Mouse (Mus musculus): ENCODE measurements around the gene Evl. TPM values are rescaled to one million over a fixed set of nuclear protein-coding genes. Genes with fewer than 3 reads are reported as not detected.
"Not testable (repeated sequence)": the region's sequence is repeated elsewhere in the genome, so short reads cannot be mapped to it uniquely, and the experiment has no call there.

The Evl gene
- total RNA-seq, 2 experiments from 2014 or later: 140 to 145 TPM

- DNase-seq: no peak
Observed at GRCm38 (mm10) chr12:108699576-108699975, 145.1 kb downstream of the Evl start.

GRCm38 (mm10) chr12:108700037-108700436, 145.5 kb downstream of the Evl start:
- no peak for DNase-seq

GRCm38 (mm10) chr12:108701221-108701620, 146.7 kb downstream of the Evl start:
- DNase-seq: no peak

- no peak for DNase-seq
Observed at GRCm38 (mm10) chr12:108702185-108702584, 147.7 kb downstream of the Evl start, which contains the start of gene Degs2. Degs2 (minus strand) TSS chr12:108702315.

- no peak for DNase-seq
Observed at GRCm38 (mm10) chr12:108705486-108705885, 151.0 kb downstream of the Evl start.

GRCm38 (mm10) chr12:108706129-108706528, 151.6 kb downstream of the Evl start:
- DNase-seq: no peak

- DNase-seq: no peak
Observed at GRCm38 (mm10) chr12:108709386-108709785, 154.9 kb downstream of the Evl start.

- DNase-seq: no peak
Observed at GRCm38 (mm10) chr12:108709964-108710765, 155.6 kb downstream of the Evl start.

GRCm38 (mm10) chr12:108710861-108711615, 156.5 kb downstream of the Evl start:
- DNase-seq: no peak

- no peak for DNase-seq
Observed at GRCm38 (mm10) chr12:108712481-108712880, 158.0 kb downstream of the Evl start.

- DNase-seq: not testable (repeated sequence)
Observed at GRCm38 (mm10) chr12:108713972-108714371, 159.5 kb downstream of the Evl start.

GRCm38 (mm10) chr12:108715854-108716253, 161.3 kb downstream of the Evl start:
- DNase-seq: no peak

GRCm38 (mm10) chr12:108718485-108718884, 164.0 kb downstream of the Evl start:
- DNase-seq: no peak

GRCm38 (mm10) chr12:108722464-108722863, 167.9 kb downstream of the Evl start:
- DNase-seq: no peak

- no peak for DNase-seq
Observed at GRCm38 (mm10) chr12:108723841-108724240, 169.3 kb downstream of the Evl start.

GRCm38 (mm10) chr12:108734386-108734785, 179.9 kb downstream of the Evl start:
- DNase-seq: no peak

GRCm38 (mm10) chr12:108737838-108738237, 183.3 kb downstream of the Evl start:
- DNase-seq: no peak

Small RNA genes within 50 kb of the gene (microRNA-seq; reads per million reads assigned to microRNA genes)
- gene Gm23872 (0 reads per million in 2 experiments), gene Mir342 (3,124 to 3,986 reads per million in 2 experiments)

Other genes starting within 250 kb of the Evl start
- 1 to 10 TPM; 2.5 to 2.8 TPM for gene Hhipl1, start 248.4 kb upstream of the Evl start, total RNA-seq (2021)
- 1 to 10 TPM; 2.5 to 3.3 TPM for gene Cyp46a1, start 220.3 kb upstream of the Evl start, total RNA-seq (2021)
- gene Eml1, start 183.8 kb upstream of the Evl start, total RNA-seq (2021): 10 to 100 TPM; 78.1 to 80.5 TPM
- gene Degs2, start 147.6 kb downstream of the Evl start, total RNA-seq (2021): not detected
- gene Yy1, start 238.3 kb downstream of the Evl start, total RNA-seq (2021): 10 to 100 TPM; 39.6 to 40.5 TPM

All from heart, postnatal 4 days (tissue).